9 mouse cellular contexts compared by ENCODE assay signal in the genomic region with DNA sequence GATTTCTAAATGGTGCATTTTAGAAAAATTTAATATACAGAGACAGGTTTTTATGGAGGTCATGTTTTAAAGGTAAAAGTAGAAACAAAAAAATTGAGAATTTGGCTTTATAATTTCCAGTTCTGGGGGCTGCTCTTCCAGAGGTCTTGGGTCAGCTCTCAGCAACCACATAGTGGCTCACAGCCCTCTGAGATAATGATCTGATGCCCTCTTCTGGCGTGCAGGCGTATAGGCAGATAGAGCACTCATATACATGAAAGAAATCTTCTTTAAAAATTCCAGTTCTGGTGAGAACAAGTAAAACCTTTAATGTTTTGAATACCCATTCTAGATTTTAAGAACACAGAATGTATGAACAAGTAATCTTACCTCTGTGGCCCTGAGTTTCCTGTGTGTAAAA. TPM values are rescaled to one million over a fixed set of nuclear protein-coding genes. Genes with fewer than 3 reads are reported as not detected.
DNase-seq lines count a peak whose midpoint lies in the region; ATAC-seq and TF ChIP-seq lines count a peak whose summit lies in the region.
"Had no signal": no experiment of that assay in that cellular context is flagged by ENCODE, and none has a peak within 500 bp of the region (broad histone marks: within the 10 kb centered on the region; RNA-seq: fewer than 3 reads in every experiment).

No protein-coding gene starts in this region.

- H3K27ac ChIP-seq in lung, embryonic 14.5 days (ENCODE audit: low read depth) = no peak overlapping the region
- H3K27ac ChIP-seq: macrophage had no signal

- H3K36me3 ChIP-seq in lung, embryonic 14.5 days (ENCODE audit: insufficient read depth) = peaks cover 81% of the 10 kb centered on the region
- peaks cover 29% of the 10 kb centered on the region for H3K36me3 ChIP-seq in splenic B cell, adult 2 months (ENCODE audit: control insufficient read depth, insufficient read depth, low read length, poor library complexity, severe bottlenecking)

- ATAC-seq in lung, embryonic 14.5 days (ENCODE audit: insufficient read depth) = 0 out of 2 replicates have a peak, but pooled peaks have one; percentile 66
- ATAC-seq in inflammation-experienced regulatory T-cells, adult 6 months = peak; percentile 77

- no peak overlapping the region for H3K4me2 ChIP-seq in lung, embryonic 14.5 days

- H3K9me3 ChIP-seq in lung, embryonic 14.5 days (ENCODE audit: low read depth, low read length) = no peaks in the 10 kb centered on the region

- 41% methylated on average over 2 of the region's 2 CpGs for WGBS in lung, embryonic 14.5 days

- no peaks in the 10 kb centered on the region for H3K4me1 ChIP-seq in lung, embryonic 14.5 days (ENCODE audit: insufficient read depth)

- H3K9ac ChIP-seq in lung, embryonic 14.5 days = no peak overlapping the region

- TF ChIP-seq CTCF in lung, embryonic 14.5 days (IDR thresholded peaks at IDR 0.05; ENCODE audit: low read depth) = peak; percentile 61

- H3K4me3 ChIP-seq in lung, embryonic 14.5 days (ENCODE audit: low read depth, low read length) = no peak overlapping the region

- no peaks in the 10 kb centered on the region for H3K27me3 ChIP-seq in lung, embryonic 14.5 days (ENCODE audit: insufficient read depth, low read length)
- no peaks in the 10 kb centered on the region for H3K27me3 ChIP-seq in splenic B cell, adult 2 months (ENCODE audit: control insufficient read depth, insufficient read depth, low read length, poor library complexity, severe bottlenecking)

- peak; percentile 27 for DNase-seq in adrenal gland, postnatal 14 days
- no peak for DNase-seq in adrenal gland, adult (ENCODE audit: inconsistent age in 2 of 2, low spot score in 1 of 2)
- DNase-seq in lung, embryonic 14.5 days = peak; percentile 67
- no peak for DNase-seq in lung, postnatal 4 days
- DNase-seq in splenic B cell, adult 2 months (ENCODE audit: low read depth, low spot score) = peak; percentile 71
- no peak for DNase-seq in cerebellum, postnatal 4 days (ENCODE audit: low spot score in 2 of 2)
- DNase-seq in frontal cortex, postnatal 36 days (ENCODE audit: low spot score in 2 of 2) = no peak

RNA-seq across cellular contexts. Expression of gene Kmt2e, which starts 56.6 kb away (rescaled TPM):
- 64.2 and 77.2 TPM in 2 replicates for total RNA-seq in adrenal gland, postnatal 14 days (2021)
- 72.8 and 83.2 TPM in 2 replicates for polyA plus RNA-seq in lung, embryonic 14.5 days (2014; fragmentation: Nextera tagmentation; extraction: Ambion mirVana)
- 100 to 1,000 TPM; 200 to 243 (median 210) TPM for polyA plus RNA-seq in inflammation-experienced regulatory T-cells, adult 6 months (2017; shearing (Covaris generic))

Comparison
In these comparisons a context has a peak if more than half of its experiments do, and no peak if none do; other contexts are left out.
1. DNase-seq: peak in adrenal gland, postnatal 14 days (single experiment), lung, embryonic 14.5 days (single experiment) and splenic B cell, adult 2 months (single experiment); none in adrenal gland, adult (0 of 2), lung, postnatal 4 days (0 of 2), cerebellum, postnatal 4 days (0 of 2) and frontal cortex, postnatal 36 days (0 of 2).